Mouse (Mus musculus) CD4-positive helper T cell, adult 2 months (primary cell): ENCODE measurements at regions not wholly inside any gene's neighbourhood (a gene's known extent, or its start where the extent isn't known, plus 50 kb on each side); places are given as distances from the start of the nearest gene placed in this dataset.

Source experiments
- DNase-seq: peaks from one replicate; pipeline ENCODE4 v3.0.0-alpha.2; 2012; ENCODE audit warnings: low read depth, missing footprints, low spot score

- no peak for DNase-seq
Measured at GRCm38 (mm10) chr6:94957990-94958389, 159.1 kb upstream of the Kbtbd8 start.

- DNase-seq, result no peak
Measured at GRCm38 (mm10) chr6:94957172-94957668, 159.8 kb upstream of the Kbtbd8 start.

GRCm38 (mm10) chr6:94954580-94954979, 162.5 kb upstream of the Kbtbd8 start:
- DNase-seq, result no peak

GRCm38 (mm10) chr6:94953658-94954057, 163.4 kb upstream of the Kbtbd8 start:
- no peak for DNase-seq

GRCm38 (mm10) chr6:94951971-94952768, 164.9 kb upstream of the Kbtbd8 start:
- DNase-seq, result no peak

- no peak for DNase-seq
Measured at GRCm38 (mm10) chr6:94950944-94951343, 166.1 kb upstream of the Kbtbd8 start.

GRCm38 (mm10) chr6:94950319-94950718, 166.7 kb upstream of the Kbtbd8 start:
- no peak for DNase-seq

GRCm38 (mm10) chr6:94946352-94946900, 170.6 kb upstream of the Kbtbd8 start:
- no peak for DNase-seq

- no peak for DNase-seq
Measured at GRCm38 (mm10) chr6:94945715-94946114, 171.3 kb upstream of the Kbtbd8 start.

- DNase-seq, result no peak
Measured at GRCm38 (mm10) chr6:94944196-94944595, 172.8 kb upstream of the Kbtbd8 start.

- DNase-seq, result no peak
Measured at GRCm38 (mm10) chr6:94938949-94939348, 178.1 kb upstream of the Kbtbd8 start.

- no peak for DNase-seq
Measured at GRCm38 (mm10) chr6:94936206-94936605, 180.8 kb upstream of the Kbtbd8 start.

- no peak for DNase-seq
Measured at GRCm38 (mm10) chr6:94935706-94936105, 181.3 kb upstream of the Kbtbd8 start.

- DNase-seq, result no peak
Measured at GRCm38 (mm10) chr6:94927811-94928210, 189.2 kb upstream of the Kbtbd8 start.

GRCm38 (mm10) chr6:94926652-94927211, 190.3 kb upstream of the Kbtbd8 start:
- DNase-seq, result no peak

GRCm38 (mm10) chr6:94925408-94925807, 191.6 kb upstream of the Kbtbd8 start:
- DNase-seq, result no peak

GRCm38 (mm10) chr6:94924338-94925039, 192.6 kb upstream of the Kbtbd8 start:
- no peak for DNase-seq

- no peak for DNase-seq
Measured at GRCm38 (mm10) chr6:94921741-94922140, 195.3 kb upstream of the Kbtbd8 start.

GRCm38 (mm10) chr6:94920770-94921169, 196.3 kb upstream of the Kbtbd8 start:
- DNase-seq, result no peak

GRCm38 (mm10) chr6:94919194-94919743, 197.8 kb upstream of the Kbtbd8 start:
- DNase-seq, result no peak

- DNase-seq, result peak; percentile 57
Measured at GRCm38 (mm10) chr6:94915842-94916620, 201.0 kb upstream of the Kbtbd8 start.
